Mouse (Mus musculus) left cerebral cortex, adult 2 months (tissue): ENCODE data around the gene P2ry13. TPM values are rescaled to one million over a fixed set of nuclear protein-coding genes. Genes with fewer than 3 reads are reported as not detected.

Source experiments
- DNase-seq, 2 experiments: peaks; one replicate each; pipeline ENCODE4 v3.0.0; 2021 to 2022; ENCODE audit warnings: low spot score in 2 of 2, mixed read lengths in 1 of 2; ENCODE audit errors: extremely low spot score in 1 of 2
- H3K27ac ChIP-seq: fragments of 200-600 bp; 2 replicates; pipeline ENCODE4 v1.8.1; 2022
- H3K4me3 ChIP-seq: fragments of 200-600 bp; 2 replicates; pipeline ENCODE4 v1.8.1; 2022
- CTCF ChIP-seq: fragments of 200-600 bp; IDR thresholded peaks from 2 replicates; pipeline ENCODE4 v1.8.1; 2022; ENCODE audit warnings: antibody characterized with exemption, mild to moderate bottlenecking, moderate library complexity
- intact Hi-C: fragments of 180-260 bp; cut with DNase I; formaldehyde crosslinking; loops from one replicate; pipeline ENCODE4 v1.15.1; 2025
- total RNA-seq, 2 experiments: library from RNA; stranded (reverse); gene quantifications; 2 replicates each; pipeline ENCODE4 v1.2.3; 2021

The P2ry13 gene
- total RNA-seq, 2 experiments from 2014 or later: 5.6 to 8.7 TPM

- intact Hi-C loops: no loop called here
- H3K27ac ChIP-seq: no peak overlapping the region
- TF ChIP-seq CTCF: no peak
- no peak overlapping the region for H3K4me3 ChIP-seq
- no peak for DNase-seq
Measured at GRCm38 (mm10) chr3:59160465-59160864, 50.2 kb downstream of the P2ry13 start.

Other genes starting within 250 kb of the P2ry13 start
- 10 to 100 TPM; 46.5 to 52.0 TPM for gene Med12l, start 205.1 kb downstream of the P2ry13 start, total RNA-seq
- gene Gpr171, start 109.1 kb downstream of the P2ry13 start, total RNA-seq: not detected
- 1 to 10 TPM; 2.9 to 3.5 TPM for gene P2ry14, start 57.3 kb downstream of the P2ry13 start, total RNA-seq
- not detected for gene Gpr87, start 15.8 kb downstream of the P2ry13 start, total RNA-seq
- gene P2ry12, start 52.0 kb upstream of the P2ry13 start, total RNA-seq: 10 to 100 TPM; 34.1 to 35.0 TPM
- gene Igsf10, start 133.5 kb upstream of the P2ry13 start, total RNA-seq: 1 to 10 TPM; 1.6 to 2.1 TPM